Mouse (Mus musculus): ENCODE measurements at regions not wholly inside any gene's neighbourhood (a gene's known extent, or its start where the extent isn't known, plus 50 kb on each side); places are given as distances from the start of the nearest gene placed in this dataset.

- TF ChIP-seq CTCF (IDR thresholded peaks at IDR 0.05; ENCODE audit: low read depth), result peak; percentile 96
- TF ChIP-seq EP300 (IDR thresholded peaks at IDR 0.05; ENCODE audit: low read depth), result no peak
Measured at GRCm38 (mm10) chr15:61157543-61157942, 234.7 kb upstream of the A1bg start.
